Mouse (Mus musculus): ENCODE data around the gene Fermt2. TPM values are rescaled to one million over a fixed set of nuclear protein-coding genes. Genes with fewer than 3 reads are reported as not detected.

Fermt2 gene
- not detected in 2 replicates for total RNA-seq (2014; fragmentation: Nextera tagmentation)
- not detected in 2 replicates for total RNA-seq (2017)

DNA sequence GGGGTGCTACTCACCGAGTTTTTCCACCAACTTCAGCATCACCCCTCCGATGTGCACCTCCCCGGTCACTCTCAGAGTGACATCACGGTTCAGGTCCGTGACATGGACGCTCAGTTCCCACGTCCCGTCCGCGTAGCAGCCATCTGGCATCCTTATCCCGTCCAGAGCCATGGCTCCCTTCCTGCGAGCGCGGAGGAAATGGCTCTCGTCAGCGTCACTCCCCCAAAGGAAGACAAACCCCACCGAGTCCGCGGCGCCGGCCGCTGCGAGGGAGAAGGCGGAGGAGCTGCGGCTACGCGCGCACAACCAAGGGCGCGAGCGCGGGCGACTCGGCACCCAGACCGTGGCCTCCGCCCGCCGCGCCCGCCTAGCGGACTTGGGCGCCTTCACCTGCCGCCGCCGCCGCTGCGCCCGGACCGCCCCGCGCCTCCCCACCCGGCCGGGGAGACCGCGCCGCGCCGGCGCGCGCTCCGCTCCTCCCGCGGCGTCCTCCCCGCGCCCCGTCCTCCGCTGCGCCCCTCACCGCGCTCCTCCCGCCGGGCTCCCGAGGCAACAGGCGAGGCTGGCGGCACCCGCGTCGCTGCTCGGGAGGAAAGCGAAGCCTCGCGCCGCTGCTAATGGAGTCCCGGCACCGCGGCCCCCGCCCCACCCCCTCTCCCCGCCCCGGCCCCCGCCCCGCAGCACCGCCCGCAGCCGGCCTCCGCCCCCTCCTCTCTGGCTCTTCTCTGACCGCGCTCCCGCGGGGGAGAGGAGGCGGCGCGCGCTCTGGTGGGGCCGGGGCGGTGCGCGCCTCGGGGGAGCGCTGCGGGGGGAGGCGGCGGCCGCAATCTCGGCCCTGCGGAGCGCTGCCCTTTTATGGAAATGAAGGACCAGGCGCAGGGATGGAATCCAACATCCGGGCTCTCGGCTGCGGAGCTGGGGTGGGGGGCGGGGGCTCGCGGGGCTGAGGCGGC, at the start of gene Fermt2:
Gene Fermt2 (minus strand): TSS at position 708 of the 953 bp plus-strand sequence.
- ATAC-seq (replicated peaks; ENCODE audit: poor library complexity, severe bottlenecking): peak; percentile 52

DNA sequence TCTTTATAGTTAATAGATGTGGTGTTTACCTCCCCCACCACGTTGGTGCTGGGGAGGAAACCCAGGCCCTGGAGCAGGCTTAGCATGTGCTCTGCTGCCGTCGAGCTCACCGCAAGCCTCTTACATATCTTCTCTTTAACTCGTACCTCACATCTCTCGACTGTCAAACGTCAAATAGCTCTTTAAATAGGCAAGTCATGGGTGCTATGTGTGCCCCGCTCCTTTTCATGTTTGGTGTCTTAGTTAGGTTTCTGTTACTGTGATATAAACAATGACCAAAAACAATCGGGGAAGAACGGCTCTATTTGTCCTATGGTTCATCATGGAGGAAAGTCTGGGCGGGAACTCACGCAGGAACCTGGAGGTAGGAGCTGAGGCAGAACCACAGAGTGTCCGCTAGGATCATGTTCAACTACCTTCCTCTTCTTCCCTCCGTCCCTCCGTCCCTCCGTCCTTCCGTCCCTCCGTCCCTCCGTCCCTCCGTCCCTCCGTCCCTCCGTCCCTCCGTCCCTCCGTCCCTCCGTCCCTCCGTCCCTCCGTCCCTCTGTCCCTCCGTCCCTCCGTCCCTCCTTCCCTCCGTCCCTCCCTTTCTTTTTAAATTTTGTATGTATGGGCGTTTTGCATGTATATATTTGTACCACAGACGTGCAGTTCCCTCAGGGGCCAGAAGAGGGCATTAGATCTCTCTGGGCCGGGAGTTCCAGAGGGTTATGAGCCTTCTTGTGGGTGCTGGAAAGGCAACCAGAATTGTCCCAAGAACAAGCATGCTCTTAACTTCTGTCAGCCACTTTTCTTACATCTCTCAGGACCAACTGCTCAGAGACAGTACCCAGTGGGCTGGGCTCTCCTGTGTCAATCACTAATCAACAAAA, 36.4 kb upstream of the Fermt2 start:
- ATAC-seq (replicated peaks; ENCODE audit: poor library complexity, severe bottlenecking): peak; percentile 82

DNA sequence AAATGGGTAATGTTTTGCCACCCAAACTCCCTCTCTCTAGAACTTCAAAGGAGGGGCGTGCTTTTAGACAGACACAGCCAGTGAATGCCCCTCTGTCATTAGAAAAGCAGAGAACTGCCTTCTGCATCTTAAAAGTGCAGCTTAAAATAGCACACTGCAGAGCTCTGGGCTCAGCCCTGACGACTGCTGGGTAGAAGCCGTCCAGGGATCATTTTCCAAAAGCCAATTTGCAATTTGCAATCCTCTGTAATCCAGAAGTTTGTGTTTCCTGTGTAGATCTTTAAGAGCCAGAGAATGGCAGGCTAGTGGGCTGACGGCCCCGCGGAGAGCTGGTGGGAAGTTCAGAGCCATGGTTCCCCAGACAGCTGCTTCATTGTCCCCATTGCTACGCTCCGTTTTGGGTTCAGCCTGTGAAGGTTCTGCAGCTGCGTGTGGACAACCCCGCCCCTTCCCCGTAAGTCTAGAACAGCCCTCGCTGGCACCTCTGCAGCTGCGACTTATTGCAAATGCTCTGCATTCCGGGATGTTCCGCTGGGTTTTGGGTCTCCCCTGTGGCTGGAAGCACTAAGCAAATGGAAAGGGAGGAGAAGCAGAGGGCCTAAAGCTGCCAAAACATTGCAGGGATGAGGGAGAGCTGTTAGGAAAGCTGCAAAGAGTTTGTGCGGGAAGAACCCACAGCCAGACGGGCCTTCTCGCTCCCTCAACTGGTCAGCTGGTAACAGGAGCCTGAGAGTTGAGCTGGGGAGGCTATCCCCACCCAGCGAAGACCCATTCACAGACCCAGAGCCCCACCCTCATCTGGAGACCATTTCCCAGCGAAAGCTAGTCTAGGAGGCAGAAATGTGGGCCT, 35.5 kb upstream of the Fermt2 start:
- ATAC-seq (replicated peaks; ENCODE audit: poor library complexity, severe bottlenecking): 0 out of 2 replicates have a peak, but pooled peaks have one; percentile 36

DNA sequence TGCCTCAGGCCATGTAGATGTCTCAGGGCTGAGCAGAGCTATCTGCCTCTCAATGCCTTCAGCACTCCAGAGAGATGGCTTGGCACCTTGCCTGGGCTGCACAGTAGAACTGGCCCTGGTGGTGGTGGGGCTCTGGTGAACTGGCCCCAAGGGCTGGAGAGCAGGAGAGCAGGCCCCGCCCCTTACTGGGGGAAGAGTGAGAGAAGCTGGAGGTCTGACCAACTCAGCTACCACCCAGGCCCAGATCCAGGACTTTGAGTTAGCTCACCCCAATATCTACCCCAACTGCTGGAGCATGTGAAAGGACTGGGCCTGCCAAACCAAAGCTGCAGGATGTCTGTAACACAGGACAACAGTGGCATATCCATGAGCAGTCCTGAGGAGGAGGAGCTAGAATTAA, 33.7 kb upstream of the Fermt2 start:
- ATAC-seq (replicated peaks; ENCODE audit: poor library complexity, severe bottlenecking): no peak

DNA sequence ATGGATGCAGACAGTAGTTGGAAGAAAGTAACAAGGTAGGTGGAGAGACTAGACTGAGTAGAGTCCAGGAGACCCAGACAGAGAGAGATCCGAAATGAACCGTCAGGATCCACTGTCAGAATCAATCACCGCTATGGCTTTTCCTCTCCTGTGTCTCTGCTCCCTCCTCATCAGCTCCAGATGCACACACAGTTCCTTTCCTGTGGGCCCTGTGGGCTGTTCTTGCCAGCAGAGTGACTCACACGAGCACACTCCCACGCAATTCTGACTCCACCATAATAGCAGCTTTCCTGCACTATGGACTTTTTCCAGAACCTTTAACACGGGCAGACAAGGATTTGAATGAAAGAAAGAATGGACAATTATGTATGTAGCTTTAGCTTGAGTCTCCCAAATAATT, 31.8 kb upstream of the Fermt2 start:
- ATAC-seq (replicated peaks; ENCODE audit: poor library complexity, severe bottlenecking): no peak

DNA sequence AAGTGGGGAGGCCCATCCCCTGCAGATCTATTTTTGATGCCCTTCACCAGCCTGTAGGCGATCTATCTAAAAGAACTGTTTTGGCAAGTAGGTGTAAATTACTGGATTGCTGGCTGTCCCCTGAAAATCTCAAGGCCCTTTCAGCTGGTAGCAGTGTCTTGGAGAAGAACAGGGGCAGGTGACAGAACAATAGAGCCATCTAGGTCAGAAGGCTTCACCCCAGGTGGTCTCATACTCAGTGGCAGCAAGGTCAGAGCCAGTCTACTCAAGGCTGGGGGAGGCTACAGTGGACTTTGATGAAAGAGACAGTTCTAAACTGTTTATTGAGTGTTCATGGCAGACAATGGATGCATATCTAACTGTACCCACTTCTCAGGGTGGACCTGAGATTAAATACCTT, 29.1 kb upstream of the Fermt2 start:
- ATAC-seq (replicated peaks; ENCODE audit: poor library complexity, severe bottlenecking): no peak

DNA sequence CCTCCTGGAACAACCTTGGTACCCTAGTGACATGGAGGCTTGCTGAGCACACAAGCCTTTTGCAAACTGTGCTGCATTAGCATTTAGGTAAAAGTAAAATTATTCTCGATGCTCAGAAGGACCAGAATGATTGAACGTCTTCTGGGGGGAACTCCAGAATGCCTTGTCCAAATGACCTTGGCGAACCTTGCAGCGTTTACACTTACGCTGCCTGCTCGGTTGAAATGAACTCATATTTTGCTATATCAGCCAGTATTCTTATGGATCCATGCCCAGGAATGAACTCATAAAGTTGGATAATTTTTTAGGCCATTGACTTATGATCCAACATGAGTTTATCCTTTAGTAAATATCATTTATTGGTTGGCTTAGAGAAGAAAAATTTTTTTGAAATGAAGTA, 24.4 kb upstream of the Fermt2 start:
- ATAC-seq (replicated peaks; ENCODE audit: poor library complexity, severe bottlenecking): no peak

DNA sequence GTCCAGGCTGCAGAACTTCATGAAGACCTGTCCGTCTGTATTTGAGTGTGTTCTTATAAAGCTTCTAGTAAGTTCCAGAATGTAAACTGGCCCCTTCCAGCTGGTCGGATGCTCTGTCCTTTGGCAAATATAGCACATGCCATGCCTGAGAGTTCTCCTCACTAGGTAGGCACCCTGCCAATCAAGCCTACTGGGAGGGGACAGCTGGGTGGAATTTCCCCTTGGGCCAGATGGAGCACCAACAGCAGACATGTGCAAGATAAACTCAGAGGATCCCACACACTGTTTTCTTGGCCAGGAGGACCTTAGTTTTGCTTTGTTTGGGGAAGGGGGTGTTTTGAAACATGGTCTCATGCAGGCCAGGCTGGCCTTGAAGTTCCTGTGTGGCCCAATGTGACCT, 23.9 kb upstream of the Fermt2 start:
- ATAC-seq (replicated peaks; ENCODE audit: poor library complexity, severe bottlenecking): no peak

DNA sequence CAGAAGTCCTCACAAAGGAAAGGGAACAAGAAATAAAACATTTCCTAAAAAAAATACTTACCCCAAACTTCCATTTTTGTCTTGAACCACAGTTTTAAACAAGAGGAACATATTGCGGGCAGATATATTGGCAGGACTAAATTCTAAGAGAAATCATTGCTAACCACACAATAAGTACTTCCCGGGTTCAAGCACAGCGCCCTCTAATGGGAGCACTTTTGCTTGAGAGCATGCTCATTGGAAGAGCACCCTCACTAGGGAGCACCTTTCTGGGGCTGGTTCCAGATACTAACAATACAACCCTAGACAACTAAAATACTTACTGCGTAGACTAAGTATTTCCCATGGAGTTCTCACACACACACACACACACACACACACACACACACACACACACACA, 22.5 kb upstream of the Fermt2 start:
- ATAC-seq (replicated peaks; ENCODE audit: poor library complexity, severe bottlenecking): no peak

DNA sequence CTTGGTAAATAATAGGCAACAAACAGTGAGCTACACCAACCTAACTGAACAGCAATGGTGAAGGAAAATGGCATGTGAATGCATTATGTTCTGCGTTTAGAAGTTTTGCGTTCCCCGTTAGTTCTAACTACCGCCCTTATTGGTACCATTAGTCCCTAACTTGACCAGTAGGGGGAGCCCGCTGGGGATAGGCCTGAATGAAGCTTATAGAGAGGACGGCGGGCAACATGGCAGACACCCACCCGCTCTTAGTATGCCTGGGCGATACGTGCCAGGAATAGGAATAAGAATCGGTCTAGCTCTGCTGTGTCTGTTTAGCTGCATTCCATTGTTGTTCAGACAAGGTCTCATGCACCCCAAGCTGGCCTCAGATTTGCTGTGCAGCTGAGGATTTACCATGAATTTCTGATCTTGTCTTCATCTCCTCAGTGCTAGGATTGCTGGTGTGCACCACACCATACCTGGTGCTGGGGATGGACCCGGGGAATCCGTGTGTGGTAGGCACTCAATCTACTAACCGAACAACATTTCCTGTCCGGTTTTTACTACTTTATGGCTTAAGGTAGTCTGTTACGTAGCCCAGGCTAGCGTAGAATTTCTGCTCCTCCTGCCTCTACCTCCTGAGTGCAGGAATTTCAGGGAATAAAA, 21.3 kb upstream of the Fermt2 start:
- peak; percentile 55 for ATAC-seq (replicated peaks; ENCODE audit: poor library complexity, severe bottlenecking)

DNA sequence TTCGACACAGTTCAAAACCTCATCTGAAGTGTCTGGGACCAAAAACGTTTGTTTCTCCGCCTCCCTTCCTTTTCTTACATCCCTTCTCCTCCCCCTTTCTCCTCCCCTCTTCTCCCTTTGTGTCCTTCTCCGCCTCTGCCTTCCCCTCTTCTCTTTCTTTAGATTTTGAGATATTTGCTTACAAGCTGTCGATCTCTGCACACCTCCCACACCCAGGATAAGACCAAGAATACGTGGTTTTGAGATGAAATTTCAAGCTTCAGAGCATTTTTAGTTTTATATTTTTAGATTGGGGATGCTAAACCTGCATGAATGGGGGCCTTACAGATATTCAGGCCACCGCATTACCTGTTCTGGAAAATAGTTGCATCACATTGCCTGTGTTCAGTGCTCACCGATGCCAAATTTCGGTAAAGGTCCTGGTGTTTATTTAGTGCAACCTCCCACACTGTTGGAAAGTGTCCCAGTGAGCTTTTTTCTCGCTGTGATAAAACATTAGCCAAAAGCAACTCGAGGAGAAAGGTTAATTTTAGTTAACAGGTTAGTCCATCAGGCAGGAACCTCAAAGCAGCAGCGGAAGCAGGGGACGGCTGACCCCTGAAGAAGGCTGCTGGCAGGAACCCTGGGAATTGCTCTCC, 20.2 kb upstream of the Fermt2 start:
- ATAC-seq (replicated peaks; ENCODE audit: poor library complexity, severe bottlenecking): no peak

DNA sequence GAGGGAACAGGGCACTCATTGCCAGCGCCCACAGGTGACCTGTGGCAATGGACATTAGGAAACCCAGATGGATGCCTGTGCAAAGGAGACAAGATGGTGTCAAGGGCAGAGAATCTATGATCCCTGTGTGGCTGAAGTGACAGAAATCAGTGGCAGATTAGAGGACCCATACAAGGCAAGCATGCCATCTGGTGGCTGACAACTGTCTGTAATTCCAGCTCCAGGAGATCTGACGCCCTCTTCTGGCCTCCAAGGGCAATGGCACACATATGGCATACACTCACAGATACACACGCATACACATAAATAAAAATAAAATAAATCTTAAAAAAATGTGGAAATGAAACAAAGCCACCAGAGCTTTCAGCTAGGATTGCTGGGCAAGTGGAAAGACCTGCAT, 18.2 kb upstream of the Fermt2 start:
- no peak for ATAC-seq (replicated peaks; ENCODE audit: poor library complexity, severe bottlenecking)

DNA sequence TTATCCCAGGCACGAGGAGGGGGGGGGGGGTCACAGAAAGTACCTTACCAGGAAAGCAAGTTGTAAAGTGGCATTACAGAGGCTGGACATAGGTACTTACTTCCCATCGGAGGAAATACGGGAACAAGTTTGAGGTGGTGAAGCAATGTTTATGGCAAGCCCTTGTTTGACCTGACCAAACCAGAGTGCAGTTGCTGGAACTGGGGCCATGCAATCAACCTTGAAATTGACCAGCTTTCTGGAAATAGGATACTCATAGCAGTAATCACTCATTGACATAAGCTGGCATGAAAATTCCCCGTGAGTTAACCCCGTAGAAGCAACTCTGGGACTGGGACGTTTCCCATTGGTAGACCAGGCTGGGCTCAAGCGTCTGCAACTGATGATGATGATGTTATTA, 15.0 kb upstream of the Fermt2 start:
- ATAC-seq (replicated peaks; ENCODE audit: poor library complexity, severe bottlenecking): no peak

DNA sequence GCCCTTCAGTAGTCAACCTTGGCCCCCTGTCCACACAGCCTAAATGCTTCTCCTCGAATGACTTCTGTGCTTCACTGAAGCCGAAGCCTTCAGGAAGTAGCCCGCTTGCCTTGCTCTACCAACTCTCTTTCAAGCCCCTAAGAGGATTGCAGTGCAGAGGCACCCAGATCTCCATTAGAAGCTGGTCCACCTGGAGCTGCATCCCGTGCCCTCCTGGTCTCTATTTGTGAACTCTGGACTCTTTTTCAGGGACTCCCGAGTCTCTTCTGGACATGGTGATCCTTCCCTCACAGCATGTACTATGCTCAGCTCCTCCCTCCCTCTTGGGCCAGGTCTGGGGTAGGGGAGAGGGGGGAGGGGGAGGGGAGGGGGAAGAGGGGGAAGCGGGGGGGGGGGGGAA, 14.1 kb upstream of the Fermt2 start:
- ATAC-seq (replicated peaks; ENCODE audit: poor library complexity, severe bottlenecking): no peak

DNA sequence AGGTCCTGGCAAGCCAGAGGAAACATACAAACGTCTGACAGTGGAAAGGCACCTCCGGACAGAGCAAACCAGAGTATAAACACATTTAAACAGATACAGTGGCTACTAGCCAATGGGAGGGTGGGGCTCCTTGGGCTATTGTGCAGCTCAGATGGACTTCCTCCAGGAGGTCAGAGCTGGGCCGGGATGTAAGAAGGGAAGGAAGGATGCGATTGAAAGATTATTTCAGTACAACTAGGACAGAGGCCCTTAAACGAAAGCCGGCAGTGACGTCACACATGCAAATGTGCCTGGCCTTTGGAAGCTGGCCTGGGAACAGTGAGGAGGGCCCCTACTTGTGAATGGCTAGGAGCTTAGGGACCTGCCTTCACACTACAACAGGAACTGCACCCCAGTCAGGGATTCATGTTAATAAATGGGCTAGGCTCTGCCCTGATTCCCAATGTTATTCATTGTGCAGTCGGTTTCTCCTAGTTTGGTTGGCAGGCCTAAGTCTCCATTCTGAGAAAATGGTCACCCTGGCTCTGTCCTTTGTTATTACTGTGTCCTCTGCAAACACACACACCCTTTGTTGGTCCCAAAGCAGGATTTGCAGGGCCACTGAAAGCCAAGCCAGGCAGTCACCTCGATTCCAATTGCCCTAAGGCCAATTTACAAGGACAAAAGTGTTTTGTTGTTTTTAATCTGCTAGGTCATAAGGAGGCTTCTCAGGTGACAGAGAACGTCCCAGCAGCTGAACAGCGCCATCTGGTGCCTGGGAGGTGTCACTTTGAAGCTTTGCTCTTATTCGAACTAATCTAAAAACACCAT, 9.9 kb upstream of the Fermt2 start:
- peak; percentile 53; the same call in 1 of the 2 replicates for ATAC-seq (replicated peaks; ENCODE audit: poor library complexity, severe bottlenecking)

DNA sequence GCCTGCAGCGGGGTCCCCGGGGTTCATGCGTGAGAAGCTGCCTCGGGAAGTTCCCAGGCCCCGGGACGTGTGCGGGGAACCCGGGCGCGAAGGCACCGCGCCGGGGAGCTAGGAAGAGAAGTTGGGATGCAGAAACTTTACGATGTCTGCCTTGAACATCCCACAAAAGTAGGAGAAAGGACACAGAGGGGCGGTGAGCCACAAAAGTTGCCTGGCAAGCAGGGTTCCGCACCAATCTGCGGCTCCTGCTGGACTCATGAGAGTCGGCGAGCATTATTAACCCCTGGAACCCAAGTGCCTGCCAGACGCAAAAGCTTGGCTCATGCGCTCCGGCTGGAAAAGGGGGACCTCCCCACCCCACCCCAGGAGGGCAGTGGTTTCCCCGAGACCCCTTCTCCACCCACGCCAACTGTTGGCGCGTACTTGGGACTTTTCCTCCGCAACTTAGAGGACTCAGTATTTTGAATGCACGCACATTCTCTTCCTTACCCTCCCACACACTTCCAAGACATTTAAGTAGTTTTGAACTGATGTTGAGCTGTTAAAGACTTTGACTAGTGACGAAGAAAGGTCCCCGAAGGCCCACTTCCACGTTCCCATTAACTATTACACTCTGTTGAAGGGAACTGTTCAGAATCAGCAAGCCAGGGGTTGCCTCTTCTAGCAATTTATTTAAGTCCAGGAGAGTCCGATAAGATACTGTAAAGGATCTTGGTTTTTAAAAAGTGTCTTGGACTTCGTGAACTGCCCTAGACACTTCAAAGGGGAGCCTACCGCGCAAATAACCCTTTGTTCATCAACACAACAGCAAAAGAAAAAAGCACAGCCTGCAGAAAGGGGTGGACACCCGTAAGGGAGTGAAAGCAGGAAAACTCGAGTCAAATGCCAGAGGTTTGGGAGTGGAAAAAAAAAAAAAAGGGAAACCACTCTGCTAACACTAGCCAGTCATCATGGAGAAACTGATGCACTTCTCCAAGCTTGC, 737 bp upstream of the Fermt2 start:
- no peak for ATAC-seq (replicated peaks; ENCODE audit: poor library complexity, severe bottlenecking)

DNA sequence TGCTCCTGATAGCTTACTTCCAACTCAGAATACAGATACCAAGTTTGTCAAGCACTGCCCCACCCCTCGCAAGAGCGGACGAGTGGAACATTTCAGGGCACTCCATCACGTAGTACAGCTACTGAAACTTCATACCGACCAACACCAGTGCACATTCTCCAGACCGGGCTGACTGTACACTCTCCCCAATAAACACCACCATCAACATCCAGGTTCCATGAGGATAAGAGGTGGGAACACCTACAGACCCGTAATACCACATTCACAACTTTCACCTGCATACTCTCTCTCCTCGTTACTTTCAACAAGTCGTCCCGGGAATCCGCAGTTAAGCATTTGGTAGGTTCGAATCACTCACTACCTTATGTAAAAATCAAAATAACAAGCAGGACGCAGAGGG, 1.1 kb downstream of the Fermt2 start:
- ATAC-seq (replicated peaks; ENCODE audit: poor library complexity, severe bottlenecking): no peak
